Mouse (Mus musculus) small intestine, adult 2 months (tissue): ENCODE results near the gene Stard7.

Experiments used
- CTCF ChIP-seq: fragments of 200-500 bp; IDR thresholded peaks from 2 replicates; pipeline ENCODE4 v1.5.1; 2012; ENCODE audit warnings: low read depth, mild to moderate bottlenecking, control low read depth, inconsistent platforms, low read length, moderate library complexity, mixed read lengths; ENCODE audit not compliant: insufficient replicate concordance, insufficient read length; ENCODE audit errors: extremely low read depth
- POLR2A ChIP-seq: fragments of 200-500 bp; IDR thresholded peaks from 2 replicates; pipeline ENCODE4 v1.6.1; 2012; ENCODE audit warnings: low read depth, mild to moderate bottlenecking, control low read depth, inconsistent platforms, low read length, moderate library complexity

DNA sequence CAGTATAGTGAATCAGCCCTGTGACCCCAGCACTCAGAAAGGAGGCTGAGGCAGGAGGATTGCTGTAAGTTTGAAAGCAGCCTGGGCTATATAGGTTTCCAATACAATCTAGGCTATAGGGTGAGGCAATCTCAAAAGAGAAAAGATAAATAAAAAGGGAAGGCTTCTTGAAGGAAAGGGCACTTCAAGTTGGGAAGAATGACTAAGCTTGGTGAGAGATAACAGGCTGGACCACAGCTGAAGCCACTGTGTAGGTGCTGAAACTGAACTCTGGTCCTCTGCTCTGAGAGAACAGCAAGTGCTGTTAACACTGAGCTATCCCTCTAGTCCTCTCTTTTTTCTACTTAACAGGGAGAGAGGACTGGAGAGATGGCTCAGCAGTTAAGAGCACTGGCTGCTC, 7.5 kb upstream of the Stard7 start:
- TF ChIP-seq POLR2A (no peak), CTCF (no peak)
